Mouse (Mus musculus): ENCODE data around the gene Klhl25. TPM values are rescaled to one million over a fixed set of nuclear protein-coding genes. Genes with fewer than 3 reads are reported as not detected.

The Klhl25 gene
- polyA plus RNA-seq, 1 experiment from 2014 or later: 19.6 TPM

DNA sequence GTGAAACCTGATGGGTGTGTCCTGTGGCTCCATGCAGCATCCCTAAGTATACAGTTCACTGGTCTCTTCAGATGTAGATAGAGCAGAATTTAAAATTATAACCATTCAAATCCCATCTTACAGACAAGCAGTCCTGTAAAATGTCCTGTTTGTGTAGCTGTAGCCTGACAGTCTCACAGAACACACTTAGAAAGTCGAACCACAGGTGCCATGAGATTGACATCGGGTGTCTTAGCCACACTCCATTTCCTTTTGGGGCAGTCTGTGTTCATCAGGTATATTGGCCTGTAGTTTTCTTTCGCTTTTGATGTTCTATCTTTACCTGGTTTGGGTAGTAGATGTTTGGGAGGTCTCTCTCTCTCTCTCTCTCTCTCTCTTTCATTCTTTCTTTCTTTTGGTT is 33.7 kb downstream of the Klhl25 start:
- Histone ChIP-seq H3K4me2 (replicated peaks; ENCODE audit: low read depth, low read length) (no peak overlapping the region), H3K27ac (ENCODE audit: low read length) (no peak overlapping the region), H3K36me3 (ENCODE audit: insufficient read depth, low read length) (no peaks in the 10 kb centered on the region), H3K9ac (replicated peaks; ENCODE audit: low read length) (no peak overlapping the region), H3K27me3 (ENCODE audit: insufficient read depth, low read length) (no peaks in the 10 kb centered on the region), H3K4me3 (ENCODE audit: low read length) (no peak overlapping the region), H3K4me1 (ENCODE audit: insufficient read depth, low read length) (no peaks in the 10 kb centered on the region), H3K9me3 (ENCODE audit: low read length) (no peaks in the 10 kb centered on the region)
- ATAC-seq (ENCODE audit: low FRiP score, low TSS enrichment): no peak
- 75% methylated on average over 3 of the region's 3 CpGs for WGBS

DNA sequence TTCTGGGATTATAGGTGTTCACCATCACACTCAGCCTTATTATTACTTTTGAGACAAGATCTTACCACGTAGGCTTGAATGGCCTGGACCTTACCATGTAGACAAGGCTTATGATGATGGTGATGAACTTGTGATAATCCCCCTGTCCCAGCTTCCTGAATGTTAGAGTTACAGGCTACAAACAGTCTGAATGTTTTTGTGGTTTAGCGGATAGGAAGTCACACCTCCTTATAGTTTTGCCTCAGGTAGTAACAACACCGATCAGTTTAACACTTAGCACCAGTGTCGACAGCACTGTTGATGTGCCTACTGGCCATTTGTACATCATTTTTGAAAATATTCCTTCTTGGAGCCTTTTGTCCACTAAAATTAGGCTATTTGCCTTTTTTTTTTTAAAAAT is 43.4 kb downstream of the Klhl25 start:
- H3K36me3 ChIP-seq (ENCODE audit: insufficient read depth, low read length): no peaks in the 10 kb centered on the region
- H3K4me1 ChIP-seq (ENCODE audit: insufficient read depth, low read length): no peaks in the 10 kb centered on the region
- no peak for ATAC-seq (ENCODE audit: low FRiP score, low TSS enrichment)
- 95% methylated on average over 4 of the region's 4 CpGs for WGBS
- H3K27me3 ChIP-seq (ENCODE audit: insufficient read depth, low read length): no peaks in the 10 kb centered on the region
- no peak overlapping the region for H3K4me3 ChIP-seq (ENCODE audit: low read length)
- no peak overlapping the region for H3K27ac ChIP-seq (ENCODE audit: low read length)
- no peak overlapping the region for H3K9ac ChIP-seq (replicated peaks; ENCODE audit: low read length)
- H3K4me2 ChIP-seq (replicated peaks; ENCODE audit: low read depth, low read length): no peak overlapping the region
- H3K9me3 ChIP-seq (ENCODE audit: low read length): no peaks in the 10 kb centered on the region

DNA sequence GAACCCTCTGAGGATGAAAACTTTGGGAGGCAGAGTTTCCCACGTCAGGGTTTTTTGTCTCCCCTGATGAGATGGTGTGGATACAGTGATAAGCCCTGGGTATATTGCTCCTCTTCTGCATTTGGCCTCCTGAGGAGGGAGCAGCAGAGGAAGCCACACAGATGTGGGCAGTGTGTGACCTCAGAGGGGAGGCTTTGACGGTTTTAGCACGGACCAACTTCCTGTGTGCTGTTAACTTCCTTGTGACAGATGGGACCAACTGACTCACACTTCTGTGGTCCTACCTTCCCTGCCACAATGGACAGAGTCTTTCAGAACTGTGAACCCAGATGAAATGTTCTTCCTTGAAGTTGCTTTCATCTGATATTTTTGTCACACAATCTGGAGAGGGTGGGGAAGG is 44.6 kb downstream of the Klhl25 start:
- Histone ChIP-seq H3K9ac (replicated peaks; ENCODE audit: low read length) (no peak overlapping the region), H3K4me1 (ENCODE audit: insufficient read depth, low read length) (no peaks in the 10 kb centered on the region), H3K27ac (ENCODE audit: low read length) (no peak overlapping the region), H3K4me2 (replicated peaks; ENCODE audit: low read depth, low read length) (no peak overlapping the region), H3K4me3 (ENCODE audit: low read length) (no peak overlapping the region), H3K27me3 (ENCODE audit: insufficient read depth, low read length) (no peaks in the 10 kb centered on the region), H3K9me3 (ENCODE audit: low read length) (no peaks in the 10 kb centered on the region), H3K36me3 (ENCODE audit: insufficient read depth, low read length) (no peaks in the 10 kb centered on the region)
- no peak for ATAC-seq (ENCODE audit: low FRiP score, low TSS enrichment)
- 62% methylated on average over 3 of the region's 3 CpGs for WGBS

DNA sequence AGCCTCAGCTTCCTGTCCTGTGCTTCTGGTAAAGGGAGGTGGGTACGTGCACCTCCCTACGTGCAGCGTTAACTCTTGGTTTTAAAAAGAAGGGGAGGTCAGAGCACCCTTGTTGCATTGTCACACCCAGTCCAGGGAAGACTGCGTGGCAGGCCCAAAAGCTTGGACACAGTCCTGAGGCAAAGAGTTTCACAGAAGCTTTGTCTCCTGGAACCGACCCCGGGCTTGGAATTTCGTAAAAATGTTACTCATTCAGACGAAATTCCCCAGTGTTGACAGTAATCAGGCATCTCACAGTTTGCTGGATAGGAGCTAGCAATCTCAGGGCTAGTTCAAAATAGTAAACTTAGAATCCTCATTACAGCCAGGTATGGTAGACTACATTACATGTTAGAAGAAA is 45.6 kb downstream of the Klhl25 start:
- no peaks in the 10 kb centered on the region for H3K36me3 ChIP-seq (ENCODE audit: insufficient read depth, low read length)
- no peaks in the 10 kb centered on the region for H3K27me3 ChIP-seq (ENCODE audit: insufficient read depth, low read length)
- H3K4me1 ChIP-seq (ENCODE audit: insufficient read depth, low read length): no peaks in the 10 kb centered on the region
- WGBS: 84% methylated on average over 8 of the region's 8 CpGs
- no peak overlapping the region for H3K4me3 ChIP-seq (ENCODE audit: low read length)
- H3K27ac ChIP-seq (ENCODE audit: low read length): no peak overlapping the region
- no peak overlapping the region for H3K9ac ChIP-seq (replicated peaks; ENCODE audit: low read length)
- no peak for ATAC-seq (ENCODE audit: low FRiP score, low TSS enrichment)
- no peaks in the 10 kb centered on the region for H3K9me3 ChIP-seq (ENCODE audit: low read length)
- H3K4me2 ChIP-seq (replicated peaks; ENCODE audit: low read depth, low read length): no peak overlapping the region

DNA sequence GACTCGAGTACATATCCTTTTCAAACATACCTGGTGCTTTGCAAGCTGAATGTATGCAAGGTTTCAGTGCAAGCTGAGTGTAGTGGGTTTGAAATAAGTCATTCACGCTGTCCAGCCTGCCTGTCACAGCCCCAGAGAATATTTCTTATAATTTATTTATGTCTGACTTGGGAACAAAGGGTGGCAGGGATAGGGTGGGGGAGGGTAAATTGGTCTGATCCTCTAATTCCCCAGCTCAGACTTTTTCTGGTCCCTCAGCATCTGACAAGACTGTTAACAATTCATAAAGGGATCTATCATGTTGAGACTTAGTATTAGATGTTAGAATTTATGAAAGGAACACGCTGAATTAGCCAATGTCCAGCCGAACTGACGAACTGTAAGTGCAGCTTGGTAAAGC is 48.9 kb downstream of the Klhl25 start:
- 83% methylated on average over 5 of the region's 5 CpGs for WGBS
- no peak overlapping the region for H3K27ac ChIP-seq (ENCODE audit: low read length)
- no peaks in the 10 kb centered on the region for H3K36me3 ChIP-seq (ENCODE audit: insufficient read depth, low read length)
- H3K9me3 ChIP-seq (ENCODE audit: low read length): no peaks in the 10 kb centered on the region
- no peak overlapping the region for H3K4me3 ChIP-seq (ENCODE audit: low read length)
- no peak for ATAC-seq (ENCODE audit: low FRiP score, low TSS enrichment)
- H3K27me3 ChIP-seq (ENCODE audit: insufficient read depth, low read length): no peaks in the 10 kb centered on the region
- no peak overlapping the region for H3K9ac ChIP-seq (replicated peaks; ENCODE audit: low read length)
- no peaks in the 10 kb centered on the region for H3K4me1 ChIP-seq (ENCODE audit: insufficient read depth, low read length)
- no peak overlapping the region for H3K4me2 ChIP-seq (replicated peaks; ENCODE audit: low read depth, low read length)

DNA sequence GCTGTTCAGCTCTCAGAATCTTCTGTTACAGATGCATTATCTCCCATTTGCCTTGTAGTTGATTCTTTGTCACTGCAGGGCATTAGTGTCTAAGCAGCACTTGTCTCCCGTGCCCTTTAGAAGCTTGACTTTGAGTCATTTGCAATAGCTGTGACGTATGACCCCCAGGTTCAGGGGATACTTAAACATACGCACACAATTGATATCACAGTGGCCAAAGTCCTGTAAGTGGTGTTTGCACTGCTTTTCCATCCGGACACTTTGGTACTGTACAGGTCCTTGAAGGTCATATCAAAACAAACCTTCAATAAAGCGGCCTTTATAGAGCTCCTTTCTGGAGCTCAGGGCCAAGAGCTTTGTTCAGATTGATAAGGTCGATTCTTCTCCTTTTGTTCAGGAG is 51.0 kb downstream of the Klhl25 start:
- H3K9ac ChIP-seq (replicated peaks; ENCODE audit: low read length): no peak overlapping the region
- no peaks in the 10 kb centered on the region for H3K9me3 ChIP-seq (ENCODE audit: low read length)
- H3K4me3 ChIP-seq (ENCODE audit: low read length): no peak overlapping the region
- 68% methylated on average over 6 of the region's 6 CpGs for WGBS
- no peaks in the 10 kb centered on the region for H3K4me1 ChIP-seq (ENCODE audit: insufficient read depth, low read length)
- H3K27me3 ChIP-seq (ENCODE audit: insufficient read depth, low read length): no peaks in the 10 kb centered on the region
- H3K4me2 ChIP-seq (replicated peaks; ENCODE audit: low read depth, low read length): no peak overlapping the region
- no peaks in the 10 kb centered on the region for H3K36me3 ChIP-seq (ENCODE audit: insufficient read depth, low read length)
- no peak overlapping the region for H3K27ac ChIP-seq (ENCODE audit: low read length)
- no peak for ATAC-seq (ENCODE audit: low FRiP score, low TSS enrichment)

DNA sequence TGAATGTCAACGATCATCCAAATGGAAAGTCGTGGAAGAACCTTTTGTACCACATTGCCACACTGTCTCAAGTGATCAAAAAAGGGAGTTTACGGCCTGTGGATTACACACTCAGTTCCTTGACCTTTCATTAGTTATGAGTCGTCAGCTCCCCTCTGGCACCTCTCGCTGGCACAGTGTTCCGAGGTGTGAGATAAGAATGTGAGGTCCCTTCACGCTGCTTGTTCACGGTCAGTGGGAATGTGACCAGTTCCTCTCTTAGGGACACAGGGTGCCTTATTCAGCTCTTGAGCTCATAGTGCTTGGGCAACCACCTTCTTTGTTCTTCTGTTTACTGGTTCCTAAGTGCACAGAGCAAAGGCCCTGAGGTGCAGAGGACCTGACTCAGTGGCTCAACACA is 51.4 kb downstream of the Klhl25 start:
- Histone ChIP-seq H3K4me2 (replicated peaks; ENCODE audit: low read depth, low read length) (no peak overlapping the region), H3K9ac (replicated peaks; ENCODE audit: low read length) (no peak overlapping the region), H3K4me3 (ENCODE audit: low read length) (no peak overlapping the region), H3K27ac (ENCODE audit: low read length) (no peak overlapping the region), H3K9me3 (ENCODE audit: low read length) (no peaks in the 10 kb centered on the region), H3K36me3 (ENCODE audit: insufficient read depth, low read length) (no peaks in the 10 kb centered on the region), H3K4me1 (ENCODE audit: insufficient read depth, low read length) (no peaks in the 10 kb centered on the region), H3K27me3 (ENCODE audit: insufficient read depth, low read length) (no peaks in the 10 kb centered on the region)
- ATAC-seq (ENCODE audit: low FRiP score, low TSS enrichment): no peak
- WGBS: 41% methylated on average over 8 of the region's 8 CpGs

DNA sequence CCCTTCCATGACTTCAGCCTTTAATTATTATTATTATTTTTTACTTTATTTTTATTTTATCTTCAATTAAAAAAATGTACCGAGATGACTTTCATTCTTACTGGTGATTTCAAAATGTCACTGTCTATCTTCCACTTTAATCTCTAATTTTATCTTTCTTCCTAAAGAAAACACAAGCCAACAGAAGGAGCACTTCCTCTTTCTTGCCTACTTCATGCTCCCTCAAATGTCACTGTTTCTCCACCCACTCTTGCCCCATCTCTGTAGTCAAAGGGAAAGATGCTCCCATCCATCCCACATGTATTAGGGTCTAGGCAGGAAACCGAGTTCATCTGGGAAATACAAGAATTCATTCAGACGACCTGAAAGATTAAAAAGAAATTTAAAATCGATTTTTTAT is 51.8 kb downstream of the Klhl25 start:
- Histone ChIP-seq H3K4me2 (replicated peaks; ENCODE audit: low read depth, low read length) (no peak overlapping the region), H3K36me3 (ENCODE audit: insufficient read depth, low read length) (no peaks in the 10 kb centered on the region), H3K4me1 (ENCODE audit: insufficient read depth, low read length) (no peaks in the 10 kb centered on the region), H3K27me3 (ENCODE audit: insufficient read depth, low read length) (no peaks in the 10 kb centered on the region), H3K4me3 (ENCODE audit: low read length) (no peak overlapping the region), H3K9me3 (ENCODE audit: low read length) (no peaks in the 10 kb centered on the region), H3K9ac (replicated peaks; ENCODE audit: low read length) (no peak overlapping the region), H3K27ac (ENCODE audit: low read length) (no peak overlapping the region)
- ATAC-seq (ENCODE audit: low FRiP score, low TSS enrichment): no peak
- WGBS: 76% methylated on average over 4 of the region's 4 CpGs

DNA sequence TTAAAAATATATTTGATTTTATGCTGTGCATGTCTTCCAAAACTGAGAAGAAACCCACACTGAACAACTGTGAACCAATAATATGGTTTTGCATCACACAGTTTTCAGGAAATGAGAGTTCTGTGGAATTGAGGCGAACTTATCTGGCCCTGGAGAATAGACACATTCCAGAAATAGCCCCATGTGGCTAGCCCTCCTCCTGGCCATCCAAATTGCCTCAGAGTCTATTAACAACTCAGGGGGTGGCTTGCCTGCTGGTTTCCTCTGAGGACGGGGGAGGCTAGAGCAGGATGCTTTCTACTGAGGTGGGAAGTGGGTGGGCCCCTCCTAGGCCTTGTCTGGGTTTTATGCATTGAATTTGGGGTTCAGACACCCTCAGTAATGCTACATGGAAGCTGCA is 57.0 kb downstream of the Klhl25 start:
- Histone ChIP-seq H3K36me3 (ENCODE audit: insufficient read depth, low read length) (no peaks in the 10 kb centered on the region), H3K27ac (ENCODE audit: low read length) (no peak overlapping the region), H3K9ac (replicated peaks; ENCODE audit: low read length) (no peak overlapping the region), H3K9me3 (ENCODE audit: low read length) (no peaks in the 10 kb centered on the region), H3K4me3 (ENCODE audit: low read length) (no peak overlapping the region), H3K27me3 (ENCODE audit: insufficient read depth, low read length) (no peaks in the 10 kb centered on the region), H3K4me2 (replicated peaks; ENCODE audit: low read depth, low read length) (no peak overlapping the region), H3K4me1 (ENCODE audit: insufficient read depth, low read length) (no peaks in the 10 kb centered on the region)
- 36% methylated on average over 2 of the region's 2 CpGs for WGBS
- no peak for ATAC-seq (ENCODE audit: low FRiP score, low TSS enrichment)

DNA sequence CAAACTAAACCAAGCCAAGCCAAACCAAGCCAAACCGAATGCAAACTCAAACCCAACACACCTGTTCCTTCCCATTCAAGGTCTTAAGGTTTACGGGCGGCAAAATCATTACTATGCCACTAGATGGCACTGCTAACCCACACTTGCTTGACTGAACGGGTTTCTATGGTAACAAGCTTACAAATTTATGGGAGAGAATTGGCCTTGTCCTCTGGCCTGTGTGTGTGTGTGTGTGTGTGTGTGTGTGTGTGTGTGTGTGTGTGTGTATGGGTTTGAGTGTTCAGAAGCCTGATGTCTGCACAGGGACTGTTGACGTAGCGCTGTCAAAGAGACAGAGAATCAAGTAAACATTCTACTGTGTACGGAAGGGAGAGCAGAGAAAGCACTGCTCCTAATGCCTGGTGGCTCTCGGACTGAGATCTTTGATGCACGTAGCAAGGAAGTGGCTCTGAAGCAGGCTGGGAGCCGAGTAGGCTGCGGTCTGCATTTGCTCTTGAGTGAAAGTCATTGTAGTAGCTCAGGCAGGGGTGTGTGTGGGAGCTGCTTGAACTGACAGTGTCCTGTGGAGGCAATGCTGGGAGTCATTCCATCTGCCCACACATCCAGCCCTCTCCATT is 62.0 kb downstream of the Klhl25 start:
- Histone ChIP-seq H3K27me3 (ENCODE audit: insufficient read depth, low read length) (no peaks in the 10 kb centered on the region), H3K4me3 (ENCODE audit: low read length) (peak overlapping the region; percentile 39), H3K9ac (replicated peaks; ENCODE audit: low read length) (peak overlapping the region; percentile 38), H3K36me3 (ENCODE audit: insufficient read depth, low read length) (no peaks in the 10 kb centered on the region), H3K4me1 (ENCODE audit: insufficient read depth, low read length) (0 out of 2 replicates have a peak, but pooled peaks cover 5% of the 10 kb centered on the region), H3K4me2 (replicated peaks; ENCODE audit: low read depth, low read length) (peak overlapping the region; percentile 58), H3K27ac (ENCODE audit: low read length) (no peak overlapping the region), H3K9me3 (ENCODE audit: low read length) (no peaks in the 10 kb centered on the region)
- ATAC-seq (ENCODE audit: low FRiP score, low TSS enrichment): peak; percentile 72
- WGBS: 3% methylated on average over 11 of the region's 11 CpGs
